Mouse (Mus musculus): Measurements from ENCODE around the gene Fbll1. TPM values are rescaled to one million over a fixed set of nuclear protein-coding genes. Genes with fewer than 3 reads are reported as not detected.
A peak's percentile ranks its signal among the peaks of the same experiment; 100 is the strongest.

The Fbll1 gene
- total RNA-seq, 2 experiments from 2014 or later, result 51.9 to 53.1 TPM

Small RNAs within 50 kb of the gene (microRNA-seq; reads per million reads assigned to microRNA genes)
- 7.2 reads per million, percentile 18 among the genes with 10 or more reads in this experiment for gene Mir103-1

Other genes starting within 250 kb of the Fbll1 start
- 10 to 100 TPM; 64.9 to 70.1 TPM for gene Pank3, start 29.4 kb downstream of the Fbll1 start, total RNA-seq (2021)
- gene Rars, start 35.6 kb upstream of the Fbll1 start, total RNA-seq (2021), result 10 to 100 TPM; 54.7 to 57.0 TPM
- gene Wwc1, start 181.6 kb upstream of the Fbll1 start, total RNA-seq (2021), result 100 to 1,000 TPM; 106 to 129 TPM

All from left cerebral cortex, postnatal 4 days (tissue).